Mouse (Mus musculus) ovary, adult 2 months (tissue): ENCODE data around the gene Cecr2. TPM values are rescaled to one million over a fixed set of nuclear protein-coding genes. Genes with fewer than 3 reads are reported as not detected.

Source experiments
- polyA plus RNA-seq: library from polyadenylated mRNA; depleted of rRNA; stranded (reverse); fragments of >200 nt; gene quantifications from 2 replicates; pipeline ENCODE4 v1.2.3, GENCODE M21; 2012; rRNA removed

Gene Cecr2
- 4.0 and 5.4 TPM in 2 replicates for polyA plus RNA-seq

GRCm38 (mm10) chr6:120665816-120666760 is at the start of gene Cecr2:
Cecr2 (plus strand) TSS chr6:120666369.

GRCm38 (mm10) chr6:120773149-120773628 is 107.0 kb downstream of the Cecr2 start, which contains the start of gene Slc25a18:
Slc25a18 (plus strand) TSS chr6:120773578.

Other genes with a start within 250 kb of the Cecr2 start
- gene Il17ra, start 203.1 kb upstream of the Cecr2 start, polyA plus RNA-seq, result 32.5 and 44.2 TPM in 2 replicates
- gene Tmem121b, start 172.6 kb upstream of the Cecr2 start, polyA plus RNA-seq, result 0.38 and 0.56 TPM in 2 replicates
- gene Hdhd5, start 135.1 kb upstream of the Cecr2 start, polyA plus RNA-seq, result 28.7 and 32.3 TPM in 2 replicates
- 8.6 and 8.8 TPM in 2 replicates for gene Slc25a18, start 107.2 kb downstream of the Cecr2 start, polyA plus RNA-seq
- 153 and 178 TPM in 2 replicates for gene Atp6v1e1, start 156.4 kb downstream of the Cecr2 start, polyA plus RNA-seq
- gene Bcl2l13, start 169.8 kb downstream of the Cecr2 start, polyA plus RNA-seq, result 27.5 and 27.8 TPM in 2 replicates